Mouse (Mus musculus) MEL (cell line): ENCODE results near the gene Rhot2. TPM values are rescaled to one million over a fixed set of nuclear protein-coding genes. Genes with fewer than 3 reads are reported as not detected.

ENCODE experiments used
- DNase-seq: peaks from one replicate; pipeline ENCODE4 v3.0.0; 2011; ENCODE audit warnings: low read depth, low spot score
- H3K27ac ChIP-seq: 2 replicates; pipeline ENCODE4 v1.5.1; 2012; ENCODE audit warnings: low read depth, mild to moderate bottlenecking, control low read depth, low read length, moderate library complexity; ENCODE audit not compliant: control insufficient read depth
- H3K27me3 ChIP-seq, 2 experiments: fragments of 150-350 bp in 1 of 2; sonication (generic) in 1 of 2; 2 replicates each; pipeline ENCODE4 v1.6.1; 2012; ENCODE audit warnings: low read length in 2 of 2, mild to moderate bottlenecking in 2 of 2, improper control_type of control experiment in 1 of 2, moderate library complexity in 1 of 2; ENCODE audit not compliant: insufficient read depth in 2 of 2, control insufficient read depth in 1 of 2
- H3K36me3 ChIP-seq, 2 experiments: 2 replicates each; pipeline ENCODE4 v1.6.1; 2012 to 2014; ENCODE audit warnings: low read length in 2 of 2, improper control_type of control experiment in 1 of 2, inconsistent platforms in 1 of 2, mild to moderate bottlenecking in 1 of 2; ENCODE audit not compliant: insufficient read depth in 2 of 2, control insufficient read depth in 1 of 2
- H3K4me1 ChIP-seq, 2 experiments: fragments of 150-350 bp in 1 of 2; sonication (generic) in 1 of 2; 2 replicates each; pipeline ENCODE4 v1.6.1; 2012; ENCODE audit warnings: low read length in 2 of 2, improper control_type of control experiment in 1 of 2, mild to moderate bottlenecking in 1 of 2; ENCODE audit not compliant: insufficient read depth in 2 of 2, control insufficient read depth in 1 of 2
- H3K4me3 ChIP-seq, 2 experiments: fragments of 150-350 bp in 1 of 2; sonication (generic) in 1 of 2; 2 replicates each; pipeline ENCODE4 v1.5.1; 2012; ENCODE audit warnings: low read depth in 2 of 2, low read length in 2 of 2, mild to moderate bottlenecking in 2 of 2, moderate library complexity in 2 of 2, control low read depth in 1 of 2, improper control_type of control experiment in 1 of 2; ENCODE audit not compliant: control insufficient read depth in 1 of 2, insufficient read depth in 1 of 2
- H3K79me2 ChIP-seq: 2 replicates; pipeline ENCODE4 v1.6.1; 2012; ENCODE audit warnings: mild to moderate bottlenecking, low read length, moderate library complexity; ENCODE audit not compliant: control insufficient read depth, poor library complexity, insufficient read depth
- H3K9ac ChIP-seq: 2 replicates; pipeline ENCODE4 v1.6.1; 2012; ENCODE audit warnings: low read depth, mild to moderate bottlenecking, control low read depth, low read length, moderate library complexity; ENCODE audit not compliant: control insufficient read depth, poor library complexity, severe bottlenecking
- H3K9me3 ChIP-seq: fragments of 150-350 bp; sonication (generic); replicated peaks from 2 replicates; pipeline ENCODE4 v1.6.1; 2012; ENCODE audit warnings: mild to moderate bottlenecking, low read length, improper control_type of control experiment, moderate library complexity; ENCODE audit not compliant: insufficient read depth
- BHLHE40 ChIP-seq: IDR thresholded peaks from 2 replicates; pipeline ENCODE4 v1.6.1; 2012; ENCODE audit warnings: low read depth, mild to moderate bottlenecking, inconsistent platforms, low read length, improper control_type of control experiment, borderline replicate concordance
- CHD1 ChIP-seq: IDR thresholded peaks from 2 replicates; pipeline ENCODE4 v1.6.1; 2012; ENCODE audit warnings: low read depth, mild to moderate bottlenecking, inconsistent platforms, low read length, improper control_type of control experiment
- E2F4 ChIP-seq: IDR thresholded peaks from 2 replicates; pipeline ENCODE4 v1.6.1; 2011; ENCODE audit warnings: low read depth, low read length, improper control_type of control experiment, borderline replicate concordance
- ELF1 ChIP-seq: IDR thresholded peaks from 2 replicates; pipeline ENCODE4 v1.6.1; 2014; ENCODE audit warnings: low read depth, mild to moderate bottlenecking, inconsistent platforms, low read length, improper control_type of control experiment, moderate library complexity
- EP300 ChIP-seq, 2 experiments: IDR thresholded peaks; 2 replicates each; pipeline ENCODE4 v1.6.1; 2011; ENCODE audit warnings: improper control_type of control experiment in 2 of 2, low read length in 2 of 2, low read depth in 1 of 2, mild to moderate bottlenecking in 1 of 2
- ETS1 ChIP-seq: IDR thresholded peaks from 2 replicates; pipeline ENCODE4 v1.6.1; 2012; ENCODE audit warnings: low read depth, mild to moderate bottlenecking, inconsistent platforms, low read length, improper control_type of control experiment, moderate library complexity
- JUND ChIP-seq: IDR thresholded peaks from 2 replicates; pipeline ENCODE4 v1.6.1; 2011; ENCODE audit warnings: low read depth, mild to moderate bottlenecking, improper control_type of control experiment, low read length
- KAT2A ChIP-seq: conservative IDR thresholded peaks from 2 replicates; pipeline ENCODE4 v1.6.1; 2012; ENCODE audit warnings: low read depth, low read length, improper control_type of control experiment, inconsistent platforms
- MAFK ChIP-seq: IDR thresholded peaks from 2 replicates; pipeline ENCODE4 v1.6.1; 2011; ENCODE audit warnings: low read depth, mild to moderate bottlenecking, low read length, improper control_type of control experiment, borderline replicate concordance
- MAX ChIP-seq: IDR thresholded peaks from 2 replicates; pipeline ENCODE4 v1.6.1; 2011; ENCODE audit warnings: low read length, improper control_type of control experiment
- MAZ ChIP-seq: IDR thresholded peaks from 2 replicates; pipeline ENCODE4 v1.6.1; 2012; ENCODE audit warnings: low read depth, mild to moderate bottlenecking, inconsistent platforms, low read length, improper control_type of control experiment
- MEF2A ChIP-seq: IDR thresholded peaks from 2 replicates; pipeline ENCODE4 v1.6.1; 2014; ENCODE audit warnings: low read depth, mild to moderate bottlenecking, inconsistent platforms, low read length, improper control_type of control experiment; ENCODE audit not compliant: poor library complexity, insufficient replicate concordance, severe bottlenecking; ENCODE audit errors: extremely low read depth
- MXI1 ChIP-seq: IDR thresholded peaks from 2 replicates; pipeline ENCODE4 v1.6.1; 2011; ENCODE audit warnings: mild to moderate bottlenecking, low read depth, low read length, improper control_type of control experiment
- MYC ChIP-seq: IDR thresholded peaks from 2 replicates; pipeline ENCODE4 v1.6.1; 2011; ENCODE audit warnings: low read depth, mild to moderate bottlenecking, low read length, improper control_type of control experiment, moderate library complexity
- NELFE ChIP-seq: IDR thresholded peaks from 2 replicates; pipeline ENCODE4 v1.6.1; 2011; ENCODE audit warnings: low read depth, low read length, improper control_type of control experiment
- NRF1 ChIP-seq: IDR thresholded peaks from 2 replicates; pipeline ENCODE4 v1.6.1; 2014; ENCODE audit warnings: low read depth, mild to moderate bottlenecking, inconsistent platforms, low read length, improper control_type of control experiment, moderate library complexity; ENCODE audit not compliant: poor library complexity, insufficient read depth, severe bottlenecking
- POLR2A ChIP-seq, 2 experiments: IDR thresholded peaks; 2 replicates each; pipeline ENCODE4 v1.6.1; 2011 to 2012; ENCODE audit warnings: low read length in 2 of 2, mild to moderate bottlenecking in 2 of 2, control low read depth in 1 of 2, improper control_type of control experiment in 1 of 2, low read depth in 1 of 2, moderate library complexity in 1 of 2; ENCODE audit not compliant: control insufficient read depth in 1 of 2, insufficient read depth in 1 of 2, poor library complexity in 1 of 2
- POLR2AphosphoS5 ChIP-seq: IDR thresholded peaks from 2 replicates; pipeline ENCODE4 v1.6.1; 2012; ENCODE audit warnings: low read depth, borderline replicate concordance, mild to moderate bottlenecking, inconsistent platforms, low read length, moderate library complexity, mixed read lengths
- RAD21 ChIP-seq: IDR thresholded peaks from 2 replicates; pipeline ENCODE4 v1.6.1; 2011; ENCODE audit warnings: mild to moderate bottlenecking, low read depth, low read length, improper control_type of control experiment
- RCOR1 ChIP-seq: IDR thresholded peaks from 2 replicates; pipeline ENCODE4 v1.6.1; 2012; ENCODE audit warnings: low read depth, mild to moderate bottlenecking, inconsistent platforms, low read length, improper control_type of control experiment
- SIN3A ChIP-seq: IDR thresholded peaks from 2 replicates; pipeline ENCODE4 v1.6.1; 2012; ENCODE audit warnings: low read length, improper control_type of control experiment, inconsistent platforms
- SMC3 ChIP-seq: IDR thresholded peaks from 2 replicates; pipeline ENCODE4 v1.6.1; 2011; ENCODE audit warnings: low read depth, low read length, improper control_type of control experiment
- TAL1 ChIP-seq: IDR thresholded peaks from 2 replicates; pipeline ENCODE4 v1.6.1; 2012; ENCODE audit warnings: mild to moderate bottlenecking, inconsistent platforms, low read length, moderate library complexity, mixed read lengths
- TBP ChIP-seq: IDR thresholded peaks from 2 replicates; pipeline ENCODE4 v1.8.0; 2011; ENCODE audit warnings: low read depth, low read length, improper control_type of control experiment
- USF1 ChIP-seq: IDR thresholded peaks from 2 replicates; pipeline ENCODE4 v1.6.1; 2014; ENCODE audit warnings: low read depth, mild to moderate bottlenecking, inconsistent platforms, low read length, improper control_type of control experiment, moderate library complexity
- USF2 ChIP-seq, 2 experiments: IDR thresholded peaks; 2 replicates each; pipeline ENCODE4 v1.6.1; 2011 to 2012; ENCODE audit warnings: improper control_type of control experiment in 2 of 2, low read length in 2 of 2, borderline replicate concordance in 1 of 2, inconsistent platforms in 1 of 2, low read depth in 1 of 2, mild to moderate bottlenecking in 1 of 2; ENCODE audit not compliant: insufficient read depth in 1 of 2
- ZMIZ1 ChIP-seq: IDR thresholded peaks from 2 replicates; pipeline ENCODE4 v1.6.1; 2012; ENCODE audit warnings: low read depth, mild to moderate bottlenecking, inconsistent platforms, low read length, improper control_type of control experiment, moderate library complexity
- ZNF384 ChIP-seq: IDR thresholded peaks from 2 replicates; pipeline ENCODE4 v1.6.1; 2012; ENCODE audit warnings: low read depth, mild to moderate bottlenecking, inconsistent platforms, low read length, improper control_type of control experiment
- polyA plus RNA-seq, 2 experiments: library from polyadenylated mRNA; stranded (reverse) in 1 of 2; unstranded in 1 of 2; fragments of >175 nt in 1 of 2; fragments of >200 nt in 1 of 2; gene quantifications; 2 replicates each; pipeline versions ENCODE4 v1.2.1 to v1.2.4; 2012; ENCODE audit warnings: low replicate concordance in 2 of 2, low read depth in 1 of 2; ENCODE audit not compliant: insufficient read length in 2 of 2, insufficient read depth in 1 of 2, missing spikeins in 1 of 2
- total RNA-seq: library from RNA; depleted of rRNA; stranded (reverse); fragments of 300-350 nt; gene quantifications from 2 replicates; pipeline ENCODE4 v1.2.3, GENCODE M21; 2012

Rhot2 gene
- total and polyA plus RNA-seq, 3 experiments = 29.1 to 54.5 TPM; not detected in 1

- no peaks in the 10 kb centered on the region for H3K27me3 ChIP-seq
- H3K9ac ChIP-seq = peak within 1 kb of the TSS; percentile 89
- TF ChIP-seq E2F4 (peak; percentile 79; the same call in 1 of the 2 replicates), TAL1 (no peak), BHLHE40 (no peak), JUND (no peak), ETS1 (no peak), USF1 (no peak), NRF1 (peak; percentile 33; the same call in 1 of the 2 replicates), MXI1 (peak; percentile 52; the same call in 1 of the 2 replicates), EP300 (IDR thresholded peaks at IDR 0.05; ENCODE audit: low read depth in 1 of 2, low read length in 2 of 2) (no peak), MAFK (peak; percentile 99), USF2 (IDR thresholded peaks at IDR 0.05; ENCODE audit: borderline replicate concordance in 1 of 2, insufficient read depth in 1 of 2, low read depth in 1 of 2, low read length in 2 of 2) (no peak), KAT2A (0 out of 2 replicates have a peak, but pooled peaks have one; percentile 17), SIN3A (peak; percentile 63; the same call in 1 of the 2 replicates), ZMIZ1 (no peak), SMC3 (no peak), RAD21 (no peak), POLR2A (IDR thresholded peaks at IDR 0.05; ENCODE audit: control insufficient read depth in 1 of 2, insufficient read depth in 1 of 2, low read depth in 1 of 2, low read length in 2 of 2, poor library complexity in 1 of 2) (0 out of 4 replicates have a peak, but pooled peaks of 1 of the 2 experiments have one; percentile 20), MAZ (no peak; the same call in 1 of the 2 replicates), CHD1 (peak; percentile 81; the same call in 1 of the 2 replicates), ZNF384 (no peak), MAX (no peak), MYC (peak; percentile 57), ELF1 (peak; percentile 82; the same call in 1 of the 2 replicates), POLR2AphosphoS5 (no peak), TBP (peak; percentile 100), MEF2A (no peak), NELFE (no peak), RCOR1 (no peak)
- peaks cover 0 to 7% of the 10 kb centered on the region in 2 experiments; a peak in 2 of 4 replicates for H3K36me3 ChIP-seq
- DNase-seq = peak; percentile 91
- peak within 1 kb of the TSS; percentile 82 to 87 for H3K4me3 ChIP-seq
- H3K4me1 ChIP-seq = peaks cover 2 to 19% of the 10 kb centered on the region in 2 experiments; a peak in 3 of 4 replicates
- H3K9me3 ChIP-seq = no peaks in the 10 kb centered on the region
- peak within 1 kb of the TSS; percentile 75 for H3K27ac ChIP-seq
- H3K79me2 ChIP-seq = peaks cover 6% of the 10 kb centered on the region; the same call in 1 of the 2 replicates
These were observed 30.1 kb upstream of the Rhot2 start, which contains the start of gene Mettl26 for GRCm38 (mm10) chr17:25874721-25875170. Gene Mettl26 (plus strand): TSS chr17:25875074.
